Mouse (Mus musculus) heart, postnatal 4 days (tissue): ENCODE data around the gene Rbm14. TPM values are rescaled to one million over a fixed set of nuclear protein-coding genes. Genes with fewer than 3 reads are reported as not detected.
"Not testable (repeated sequence)": the region's sequence is repeated elsewhere in the genome, so short reads cannot be mapped to it uniquely, and the experiment has no call there.

ENCODE experiments used
- DNase-seq: peaks from one replicate; pipeline ENCODE4 v3.0.0; 2021
- total RNA-seq, 2 experiments: library from RNA; stranded (reverse); gene quantifications; 2 replicates each; pipeline ENCODE4 v1.2.3; 2021

Gene Rbm14
- total RNA-seq, 2 experiments from 2014 or later = 34.0 to 39.3 TPM

- DNase-seq = not testable (repeated sequence)
These were observed 1.0 kb upstream of the Rbm14 start for GRCm38 (mm10) chr19:4812334-4812949.

GRCm38 (mm10) chr19:4811909-4812242, 442 bp upstream of the Rbm14 start:
- DNase-seq = no peak

DNA sequence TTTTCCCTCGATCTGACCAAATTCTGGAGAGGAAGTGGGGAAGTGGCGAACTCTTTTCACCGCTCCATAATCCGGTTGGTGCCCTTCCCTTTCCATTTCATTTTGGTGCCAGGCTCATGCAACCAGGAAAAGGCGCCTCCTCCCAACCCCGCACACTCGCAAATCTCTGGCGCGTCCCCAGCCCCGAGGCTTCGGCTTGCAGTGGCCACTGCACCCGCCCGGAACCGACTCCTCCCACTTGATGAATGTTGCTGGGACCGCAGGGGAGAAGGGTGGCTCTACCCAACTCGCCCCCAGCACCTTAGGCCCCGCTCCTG, 730 bp downstream of the Rbm14 start:
- DNase-seq = no peak

- DNase-seq = no peak
These were observed 1.1 kb downstream of the Rbm14 start for GRCm38 (mm10) chr19:4810309-4810708.

DNA sequence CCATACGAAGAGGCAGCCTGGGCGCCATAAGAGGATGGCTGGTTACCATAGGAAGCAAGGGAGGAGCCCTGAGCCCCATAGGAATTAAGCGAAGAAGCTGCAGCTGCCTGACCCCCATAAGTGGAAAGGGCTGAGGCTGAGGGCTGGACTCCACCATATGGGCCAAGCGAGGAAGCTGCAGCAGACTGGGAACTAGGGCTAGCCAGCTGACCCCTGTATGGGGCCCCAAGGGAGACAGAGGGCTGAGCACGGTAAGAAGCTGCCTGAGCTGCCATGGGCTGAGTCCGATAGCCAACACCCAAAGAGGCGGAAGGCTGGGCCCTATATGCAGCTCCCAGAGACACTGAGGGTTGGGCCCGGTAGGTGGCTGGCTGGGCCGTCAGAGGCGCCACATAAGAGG, 8.2 kb downstream of the Rbm14 start:
- DNase-seq = no peak

DNA sequence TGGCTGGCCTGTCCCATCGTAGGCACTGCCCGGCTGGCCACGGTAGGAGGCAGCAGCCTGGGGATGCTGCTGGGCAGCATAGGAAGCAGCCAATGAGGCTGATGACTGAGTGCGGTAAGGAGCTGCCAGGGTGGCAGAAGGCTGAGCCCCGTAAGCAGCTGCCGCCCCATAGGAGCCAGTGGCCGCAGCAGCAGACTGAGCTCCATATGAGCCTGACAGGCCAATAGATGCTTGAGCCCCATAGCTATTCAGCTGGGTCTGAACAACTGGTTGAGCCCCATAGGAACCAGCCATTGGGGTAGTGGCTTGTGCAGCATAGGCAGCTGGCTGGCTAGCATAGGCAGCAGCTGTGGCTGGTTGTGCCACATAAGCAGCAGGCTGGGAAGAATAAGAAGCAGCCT, 8.7 kb downstream of the Rbm14 start:
- no peak for DNase-seq

DNA sequence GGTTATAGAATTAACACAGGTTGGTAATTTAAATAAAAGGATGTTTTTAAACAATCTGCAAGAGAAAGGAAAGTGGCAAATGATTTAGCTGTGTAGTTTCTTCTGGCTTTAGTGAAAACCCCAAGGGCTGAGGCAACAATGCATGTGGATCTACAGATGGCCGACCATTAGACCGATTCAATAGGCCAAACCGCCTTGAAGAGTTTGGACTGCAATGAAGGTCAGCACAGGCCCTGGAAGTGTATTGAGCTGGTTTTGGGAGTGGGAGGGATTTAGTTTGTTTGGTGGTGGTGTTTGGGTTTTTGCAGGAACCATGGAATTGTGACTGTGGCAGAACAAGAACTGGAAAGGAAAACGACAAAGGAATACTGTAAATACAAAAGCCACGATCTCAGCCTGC, 12.4 kb downstream of the Rbm14 start:
- DNase-seq = no peak

DNA sequence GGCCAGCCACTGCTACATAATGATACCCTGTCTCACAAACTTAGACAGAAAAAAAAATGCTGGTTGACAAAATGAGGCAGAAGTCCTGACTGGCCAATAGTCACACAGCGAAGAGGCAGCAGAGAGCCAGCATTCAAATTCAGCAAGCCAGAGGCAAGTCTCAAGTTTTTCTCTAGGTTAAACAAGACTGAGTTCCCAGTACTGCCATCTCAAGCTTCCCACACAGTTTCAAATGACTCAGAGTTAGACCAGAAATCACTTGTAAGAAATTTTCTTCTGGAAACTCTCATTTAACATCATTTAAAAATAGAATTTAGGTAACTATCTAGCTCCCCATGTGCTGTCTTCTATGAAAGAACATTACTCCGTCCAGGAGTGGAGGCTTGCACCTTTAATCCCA, 13.6 kb downstream of the Rbm14 start:
- DNase-seq = no peak

DNA sequence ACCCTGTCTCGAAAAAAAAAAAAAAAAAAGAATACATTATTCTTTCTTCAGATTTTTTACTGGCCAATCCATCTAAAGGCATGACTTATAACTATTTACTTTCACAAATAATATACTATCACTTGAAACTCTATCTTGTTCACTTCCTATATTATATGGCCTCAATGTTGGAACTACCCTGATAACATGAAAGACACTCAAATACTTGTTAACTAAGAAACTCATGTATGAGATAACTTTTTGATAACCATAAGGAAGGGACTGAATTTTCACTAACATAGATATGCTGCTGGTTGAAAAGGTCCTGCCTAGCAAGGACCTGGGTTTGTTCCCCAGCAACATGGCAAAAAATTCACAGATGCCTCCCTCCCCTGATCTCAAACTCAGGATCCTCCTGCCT, 15.5 kb downstream of the Rbm14 start:
- no peak for DNase-seq

- peak; percentile 98 for DNase-seq
These were observed 17.5 kb downstream of the Rbm14 start, which contains the start of gene Rbm4 for GRCm38 (mm10) chr19:4793831-4794422. TSS of gene Rbm4 (minus strand) at chr19:4793901.

DNA sequence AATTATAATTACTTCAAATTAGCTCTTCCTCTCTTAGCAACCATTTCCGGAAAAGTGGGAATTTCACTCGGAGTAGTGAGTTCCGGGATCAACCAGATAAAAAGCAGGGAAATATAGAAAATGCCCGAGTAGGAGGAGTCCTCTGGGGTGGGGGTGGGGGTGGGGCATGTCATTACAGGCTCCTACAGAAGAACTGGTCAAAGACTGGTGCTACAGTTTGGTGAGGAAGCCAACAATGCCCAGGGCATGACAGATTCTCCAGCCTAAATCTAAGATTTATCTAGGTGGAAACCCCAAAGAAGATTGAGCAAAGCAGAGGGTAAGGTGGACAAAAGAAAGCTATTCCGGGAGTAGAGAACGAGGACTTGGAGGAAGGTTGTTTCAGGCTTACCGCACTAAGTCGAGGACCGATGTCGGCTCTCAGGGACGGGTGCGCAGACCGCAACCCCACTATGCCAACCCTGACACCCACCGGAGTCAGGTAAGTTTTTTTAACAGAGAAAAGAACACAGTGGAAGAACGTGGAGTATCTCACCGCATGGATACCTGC, 18.1 kb downstream of the Rbm14 start:
- no peak for DNase-seq

GRCm38 (mm10) chr19:4786313-4786712, 25.1 kb downstream of the Rbm14 start:
- no peak for DNase-seq

- DNase-seq = no peak
These were observed 26.2 kb downstream of the Rbm14 start for GRCm38 (mm10) chr19:4785206-4785605.

DNA sequence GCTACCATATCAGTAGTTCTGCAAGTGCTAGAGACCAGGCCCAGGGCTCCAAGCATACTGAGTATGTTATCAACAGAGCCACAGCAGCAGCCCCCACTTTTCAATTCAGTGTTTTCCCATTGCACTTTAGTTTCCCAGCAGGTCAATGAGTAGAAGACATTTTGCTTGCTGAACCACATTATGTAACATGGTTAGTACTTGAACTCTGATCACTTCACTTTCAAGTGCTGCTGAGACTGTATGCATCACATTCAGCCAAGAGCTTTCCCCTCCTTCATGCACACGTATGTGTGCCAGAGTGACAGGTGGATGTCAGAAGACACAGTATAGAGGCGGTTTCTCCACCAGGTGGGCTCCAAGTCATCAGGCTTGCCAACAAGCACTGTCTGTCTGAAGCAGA, 28.5 kb downstream of the Rbm14 start:
- DNase-seq = no peak

GRCm38 (mm10) chr19:4772785-4773184, 38.6 kb downstream of the Rbm14 start:
- DNase-seq = no peak

- DNase-seq = no peak
These were observed 43.8 kb downstream of the Rbm14 start for GRCm38 (mm10) chr19:4767507-4768148.

GRCm38 (mm10) chr19:4762876-4763275, 48.6 kb downstream of the Rbm14 start:
- DNase-seq = no peak

GRCm38 (mm10) chr19:4760544-4760943, 50.9 kb downstream of the Rbm14 start:
- not testable (repeated sequence) for DNase-seq

- DNase-seq = no peak
These were observed 54.5 kb downstream of the Rbm14 start for GRCm38 (mm10) chr19:4756921-4757320.

DNA sequence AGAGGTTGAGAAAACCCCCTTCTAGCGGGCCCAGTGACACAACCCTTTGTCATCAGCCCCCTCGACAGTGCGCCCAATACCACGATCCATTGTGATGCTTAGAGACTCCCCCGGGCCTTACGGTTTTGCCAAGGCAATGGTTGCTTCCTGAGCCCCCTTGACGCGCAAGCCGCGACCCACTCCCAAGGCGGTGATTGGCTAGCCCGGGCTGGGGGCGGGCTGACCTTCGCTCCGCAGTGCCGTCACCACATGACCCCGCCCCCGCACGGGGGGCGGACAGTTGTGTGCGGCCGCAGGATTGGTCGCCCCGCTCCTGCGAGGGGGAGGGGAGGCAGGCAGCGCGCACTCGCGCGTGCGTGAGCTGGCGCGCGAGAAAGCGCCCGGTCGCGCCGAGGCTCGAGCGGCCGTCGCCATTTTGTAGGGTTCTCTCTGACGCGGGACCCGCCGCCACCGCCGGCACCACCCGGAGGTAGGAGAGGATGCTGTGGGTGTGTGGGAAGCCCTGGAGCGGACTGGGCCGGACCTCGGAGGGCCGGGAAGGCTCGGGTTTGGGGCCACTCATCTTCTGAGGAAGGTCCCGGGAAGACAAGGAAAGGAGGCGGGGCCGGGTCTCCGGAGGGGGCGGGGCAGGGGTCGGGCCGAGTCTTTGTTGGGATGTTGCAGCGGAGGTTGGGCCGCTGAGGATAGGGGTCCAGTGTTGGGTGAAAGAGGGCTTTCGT, 55.1 kb downstream of the Rbm14 start, which contains the start of gene Rbm4b:
Gene Rbm4b, plus strand, starts transcription at position 305 of the 719 bp plus-strand sequence.
- peak; percentile 97 for DNase-seq

DNA sequence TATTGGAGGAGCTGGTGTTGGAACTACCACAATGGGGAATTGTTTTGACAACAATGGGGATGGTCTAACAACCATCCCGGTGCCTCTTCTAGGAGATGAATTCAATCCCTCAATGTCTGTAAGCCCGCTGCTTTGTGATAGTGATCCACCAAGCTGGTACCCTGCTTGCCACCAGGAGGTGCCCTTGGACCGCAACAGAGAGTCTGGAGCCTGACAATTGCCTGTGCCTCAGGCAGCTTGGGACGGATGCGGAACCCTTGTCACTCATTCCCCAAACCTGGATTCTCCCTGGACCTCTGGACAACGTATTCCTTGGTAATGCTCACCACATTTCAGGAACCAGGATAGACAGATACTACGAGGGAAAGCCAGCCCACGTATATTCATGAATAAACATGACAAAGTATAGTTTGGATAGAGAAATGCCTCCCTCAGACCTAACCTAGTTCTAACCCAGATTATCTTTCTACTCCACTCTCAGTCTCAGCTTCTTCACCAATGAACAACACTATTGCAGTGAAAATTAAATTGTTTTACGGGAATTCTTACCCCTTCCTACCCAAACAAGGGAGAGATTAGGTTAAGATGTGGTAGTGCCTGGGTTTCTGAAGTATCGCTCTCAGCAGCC, 55.8 kb downstream of the Rbm14 start:
- peak; percentile 93 for DNase-seq
